Mouse (Mus musculus) G1E (cell line): ENCODE results near the gene Dnah2.

Source experiments
- CTCF ChIP-seq: IDR thresholded peaks from 2 replicates; pipeline ENCODE4 v1.5.1; 2012; ENCODE audit warnings: low read depth, low read length, inconsistent platforms, mixed read lengths
- GATA1 ChIP-seq: IDR thresholded peaks from 2 replicates; pipeline ENCODE4 v1.6.1; 2012; ENCODE audit warnings: borderline replicate concordance, low read length, inconsistent platforms, mixed read lengths
- GATA2 ChIP-seq: IDR thresholded peaks from 2 replicates; pipeline ENCODE4 v1.6.1; 2012; ENCODE audit warnings: low read depth, low read length, inconsistent platforms, borderline replicate concordance
- TAL1 ChIP-seq: conservative IDR thresholded peaks from 2 replicates; pipeline ENCODE4 v1.6.1; 2012; ENCODE audit warnings: low read depth, low read length, inconsistent platforms, mixed read lengths

DNA sequence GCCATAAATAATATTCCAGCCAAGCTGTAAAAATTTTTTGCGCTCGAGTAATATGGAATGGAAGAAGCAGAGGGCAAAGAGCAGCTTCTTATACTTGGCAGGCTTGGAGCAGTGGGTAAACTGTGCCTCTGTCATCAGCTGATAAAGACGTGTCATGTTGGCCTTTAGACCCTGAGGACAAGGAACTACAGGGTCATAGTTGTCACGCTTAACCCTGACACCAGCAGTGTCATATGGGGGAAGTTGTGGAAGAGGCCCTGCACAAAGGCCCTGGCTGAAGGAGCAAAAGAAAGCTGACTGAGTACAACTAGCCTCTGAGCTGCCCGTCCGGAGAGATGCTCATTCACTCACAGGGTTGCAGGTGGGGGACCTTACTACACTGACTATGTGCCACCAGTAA, 125.0 kb downstream of the Dnah2 start:
- TF ChIP-seq CTCF (no peak), TAL1 (no peak), GATA2 (no peak), GATA1 (no peak)
